Mouse (Mus musculus) spleen, adult 2 months (tissue): ENCODE results near the gene Stab2. TPM values are rescaled to one million over a fixed set of nuclear protein-coding genes. Genes with fewer than 3 reads are reported as not detected.

Source experiments
- DNase-seq, 2 experiments: peaks; one replicate each; pipeline versions ENCODE4 v3.0.0 to v3.0.0-alpha.2; 2012 to 2021; ENCODE audit warnings: low spot score in 2 of 2, low read depth in 1 of 2
- H3K27ac ChIP-seq: fragments of 200-500 bp; 2 replicates; pipeline ENCODE4 v1.5.1; 2012; ENCODE audit warnings: low read length, inconsistent platforms; ENCODE audit not compliant: insufficient read depth
- H3K27me3 ChIP-seq: fragments of 200-500 bp; 2 replicates; pipeline ENCODE4 v1.6.1; 2012; ENCODE audit warnings: mild to moderate bottlenecking, moderate library complexity, low read length, inconsistent platforms; ENCODE audit not compliant: control insufficient read depth, insufficient read depth
- H3K36me3 ChIP-seq: fragments of 200-500 bp; 2 replicates; pipeline ENCODE4 v1.6.1; 2012; ENCODE audit warnings: mild to moderate bottlenecking, low read length, inconsistent platforms; ENCODE audit not compliant: control insufficient read depth, insufficient read depth
- H3K4me1 ChIP-seq: fragments of 200-500 bp; 2 replicates; pipeline ENCODE4 v1.6.1; 2011; ENCODE audit warnings: inconsistent platforms; ENCODE audit not compliant: control insufficient read depth, insufficient read depth, insufficient read length
- H3K4me3 ChIP-seq: fragments of 200-500 bp; 2 replicates; pipeline ENCODE4 v1.5.1; 2011; ENCODE audit warnings: mild to moderate bottlenecking, inconsistent platforms; ENCODE audit not compliant: insufficient read depth, insufficient read length; ENCODE audit errors: extremely low read depth
- CTCF ChIP-seq: fragments of 200-500 bp; IDR thresholded peaks from 2 replicates; pipeline ENCODE4 v1.5.1; 2011; ENCODE audit warnings: mild to moderate bottlenecking, inconsistent platforms; ENCODE audit not compliant: insufficient read depth, insufficient read length, insufficient replicate concordance; ENCODE audit errors: extremely low read depth
- POLR2A ChIP-seq: fragments of 200-500 bp; IDR thresholded peaks from 2 replicates; pipeline ENCODE4 v1.6.1; 2011; ENCODE audit warnings: low read depth, low read length, inconsistent platforms
- WGBS: fragments of 180-500 bp; shearing (Covaris S2); methylation state at CpG from one replicate; pipeline ENCODE4 v1.1.7; 2018; 5-methylcytosine and 5-hydroxymethylcytosine counted together
- polyA plus RNA-seq: library from polyadenylated mRNA; depleted of rRNA; stranded (reverse); fragments of >200 nt; gene quantifications from 2 replicates; pipeline ENCODE4 v1.2.3, GENCODE M21; 2012

The Stab2 gene
- polyA plus RNA-seq, 1 experiment: 71.8 TPM

DNA sequence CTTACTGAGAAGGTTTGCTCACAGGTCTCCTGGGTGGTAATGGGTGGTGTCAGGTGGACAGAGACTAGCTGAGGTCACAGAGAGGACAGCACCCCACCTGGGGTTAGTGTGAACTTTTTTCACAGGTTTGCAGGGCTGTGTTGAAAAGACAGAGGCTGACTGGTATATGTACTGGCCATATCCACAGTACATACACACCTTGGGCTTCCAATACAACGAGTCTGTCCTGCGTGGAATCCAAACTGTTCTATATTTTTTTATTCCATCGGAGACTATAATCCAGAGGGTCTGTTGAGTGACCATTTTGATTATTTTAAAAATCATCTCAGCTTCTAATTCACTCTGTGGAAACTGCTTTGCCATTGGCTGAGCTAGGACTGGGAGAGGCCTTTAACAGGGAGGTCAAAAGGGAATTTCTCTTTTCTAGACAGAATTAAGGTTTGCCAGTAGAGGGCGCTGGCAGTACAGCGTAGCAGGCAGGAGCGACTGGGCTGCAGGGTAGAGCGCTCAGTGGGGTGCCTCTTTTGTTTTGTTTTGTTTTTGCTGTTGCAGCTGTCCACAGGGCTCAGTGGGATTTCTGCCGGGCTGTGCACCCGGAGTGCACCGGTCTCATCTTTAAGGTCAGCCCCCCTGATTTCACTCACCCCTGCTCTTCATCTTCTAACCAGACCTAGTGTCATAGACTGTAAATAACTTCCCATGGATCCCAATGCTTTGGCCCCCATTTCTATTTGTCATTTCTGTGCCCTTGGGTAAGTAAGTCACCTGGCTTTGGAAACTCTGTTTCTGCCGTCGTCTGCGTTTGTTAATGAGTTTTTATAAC lies 35.9 kb downstream of the Stab2 start:
- 32% methylated on average over 13 of the region's 13 CpGs for WGBS

DNA sequence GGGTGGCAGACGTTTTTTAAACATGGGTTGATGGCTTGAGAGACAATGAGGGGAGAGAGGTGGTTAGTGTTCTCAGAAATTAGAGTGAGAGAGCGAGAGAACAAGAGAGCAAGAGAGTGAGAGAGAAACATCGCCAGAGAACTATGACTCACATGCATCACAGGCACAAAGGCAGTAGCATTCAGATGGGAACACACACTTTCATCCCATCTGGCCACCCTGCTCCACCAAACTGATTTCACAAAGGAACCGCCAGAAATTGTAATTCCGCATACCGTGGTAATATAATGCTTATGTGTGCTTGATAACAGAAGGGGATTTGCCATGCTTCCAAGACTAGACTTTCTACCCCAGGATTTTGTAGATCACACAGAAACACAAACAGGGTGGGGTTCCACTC lies 38.5 kb downstream of the Stab2 start:
- TF ChIP-seq POLR2A: no peak
- no peak for TF ChIP-seq CTCF
- no peak for DNase-seq
- WGBS: 86% methylated on average over 6 of the region's 6 CpGs
- H3K27me3 ChIP-seq: no peaks in the 10 kb centered on the region
- H3K36me3 ChIP-seq: no peaks in the 10 kb centered on the region
- no peak overlapping the region for H3K4me3 ChIP-seq
- no peak overlapping the region for H3K27ac ChIP-seq
- no peaks in the 10 kb centered on the region for H3K4me1 ChIP-seq

More for the DNA sequence above, 35.9 kb downstream of the Stab2 start:
- H3K27me3 ChIP-seq: no peaks in the 10 kb centered on the region
- H3K36me3 ChIP-seq: no peaks in the 10 kb centered on the region
- TF ChIP-seq CTCF: peak; percentile 48; the same call in 1 of the 2 replicates
- TF ChIP-seq POLR2A: no peak
- DNase-seq: peak in 1 of 2 experiments; percentile 31
- no peak overlapping the region for H3K27ac ChIP-seq
- no peaks in the 10 kb centered on the region for H3K4me1 ChIP-seq
- H3K4me3 ChIP-seq: no peak overlapping the region

DNA sequence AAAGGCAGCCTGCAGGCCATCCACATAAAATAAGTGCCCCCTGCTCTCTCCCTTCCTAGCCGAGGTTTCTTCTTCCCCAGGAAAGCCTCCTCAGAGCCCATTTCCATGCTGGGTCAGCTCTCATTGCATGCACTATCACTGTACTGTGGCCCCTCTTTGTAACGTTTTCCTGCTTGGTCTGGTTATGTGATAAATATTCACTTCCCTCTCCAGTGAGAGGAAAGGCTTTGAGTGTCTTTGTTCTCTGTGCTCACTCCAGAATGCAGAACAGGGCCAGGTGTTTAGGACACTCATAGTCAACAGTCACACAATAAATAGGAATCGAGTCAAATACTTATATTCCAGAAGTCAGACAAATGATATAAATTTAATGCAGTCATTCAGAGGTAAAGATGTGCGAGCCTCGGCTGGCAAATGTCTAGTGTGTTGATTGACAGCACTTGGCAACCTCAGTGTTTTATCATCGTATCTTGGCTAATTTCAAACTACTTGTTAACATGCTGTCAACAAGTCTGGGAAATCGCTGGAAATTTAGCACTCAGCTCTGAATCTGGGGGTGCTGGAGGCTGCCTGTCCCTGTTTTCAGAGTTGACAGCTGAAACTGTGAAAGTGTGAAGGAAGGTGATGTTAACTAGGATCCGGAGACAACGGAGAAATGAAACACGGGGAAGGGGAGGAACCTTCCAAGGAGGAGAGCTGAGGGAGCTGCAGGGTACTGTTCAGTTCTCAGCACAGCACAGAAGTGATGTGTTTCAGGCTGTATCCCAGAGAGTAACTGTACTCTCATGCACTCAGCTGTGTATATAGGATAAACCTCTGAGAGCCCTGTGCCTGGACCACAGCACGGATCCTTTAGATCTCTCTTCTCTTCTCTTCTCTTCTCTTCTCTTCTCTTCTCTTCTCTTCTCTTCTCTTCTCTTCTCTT lies 46.0 kb downstream of the Stab2 start:
- no peaks in the 10 kb centered on the region for H3K27me3 ChIP-seq
- no peak for DNase-seq
- no peaks in the 10 kb centered on the region for H3K36me3 ChIP-seq
- WGBS: 73% methylated on average over 11 of the region's 11 CpGs
- no peak overlapping the region for H3K4me3 ChIP-seq
- H3K4me1 ChIP-seq: no peaks in the 10 kb centered on the region
- no peak overlapping the region for H3K27ac ChIP-seq
- TF ChIP-seq POLR2A: no peak
- TF ChIP-seq CTCF: no peak

DNA sequence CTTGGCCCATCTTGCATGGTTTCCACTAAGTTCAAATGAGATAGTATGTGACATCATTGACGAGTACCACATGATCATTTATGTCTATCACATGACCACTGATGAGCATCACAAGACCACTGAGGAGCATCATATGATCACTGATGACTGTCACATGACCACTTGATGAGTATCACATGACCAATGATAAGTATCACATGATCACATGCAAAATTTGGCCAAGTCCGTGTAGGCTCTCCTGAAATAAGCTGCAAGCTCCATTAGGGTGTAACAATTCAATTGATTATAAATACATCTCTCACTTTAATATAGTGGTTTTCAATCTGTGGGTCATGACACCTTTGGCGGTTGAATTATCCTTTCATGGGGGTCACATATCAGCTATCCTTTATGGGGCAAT lies 52.5 kb downstream of the Stab2 start:
- no peak for TF ChIP-seq CTCF
- no peak for TF ChIP-seq POLR2A
- 88% methylated on average over 3 of the region's 3 CpGs for WGBS
- Histone ChIP-seq H3K27ac (no peak overlapping the region), H3K36me3 (no peaks in the 10 kb centered on the region), H3K4me3 (no peak overlapping the region), H3K27me3 (no peaks in the 10 kb centered on the region), H3K4me1 (no peaks in the 10 kb centered on the region)
- DNase-seq: no peak

DNA sequence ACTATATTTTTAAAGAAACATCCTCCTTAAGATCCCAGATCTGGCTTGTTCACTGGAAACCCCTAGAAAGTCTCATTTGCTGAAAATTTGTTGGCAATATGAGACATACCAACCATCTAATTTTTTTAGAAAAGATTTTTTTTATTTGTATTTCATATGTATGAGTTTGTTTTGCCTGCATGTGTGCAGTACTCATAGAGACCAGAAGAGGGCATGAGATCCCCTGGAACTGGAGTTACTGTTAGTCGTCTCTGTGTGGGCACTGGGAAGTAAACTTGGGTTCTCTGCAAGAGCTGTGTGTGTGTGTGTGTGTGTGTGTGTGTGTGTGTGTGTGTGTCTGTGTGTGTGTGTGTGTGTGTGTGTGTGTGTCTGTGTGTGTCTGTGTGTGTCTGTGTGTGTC lies 55.1 kb downstream of the Stab2 start:
- Histone ChIP-seq H3K4me1 (no peaks in the 10 kb centered on the region), H3K4me3 (no peak overlapping the region), H3K27me3 (no peaks in the 10 kb centered on the region), H3K27ac (no peak overlapping the region), H3K36me3 (no peaks in the 10 kb centered on the region)
- TF ChIP-seq CTCF (no peak), POLR2A (no peak)
- no peak for DNase-seq
- WGBS: 80% methylated on average over 1 of the region's 1 CpGs

DNA sequence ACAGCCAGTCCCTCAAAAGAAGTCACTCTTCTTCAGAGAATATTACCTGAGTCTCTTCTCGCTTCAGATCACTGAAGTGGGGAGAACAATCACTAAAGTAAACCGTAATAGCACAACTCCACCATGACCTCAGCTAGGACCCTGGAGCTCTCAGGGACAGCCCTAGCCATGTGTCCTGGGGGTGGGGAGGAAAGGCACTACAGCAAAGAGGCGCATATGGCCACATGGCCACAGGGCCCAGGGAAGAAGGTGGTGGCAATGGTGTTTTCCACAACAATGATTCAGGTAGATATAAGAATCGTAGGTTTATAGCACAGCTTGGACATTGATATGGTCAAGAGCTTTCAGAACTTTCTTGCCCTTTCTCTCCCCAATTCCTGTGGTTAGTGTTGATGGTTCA lies 57.0 kb downstream of the Stab2 start:
- Histone ChIP-seq H3K4me1 (no peaks in the 10 kb centered on the region), H3K27ac (no peak overlapping the region), H3K27me3 (no peaks in the 10 kb centered on the region), H3K36me3 (no peaks in the 10 kb centered on the region), H3K4me3 (no peak overlapping the region)
- whole genome bisulfite sequencing: 87% methylated on average over 4 of the region's 4 CpGs
- TF ChIP-seq CTCF (no peak), POLR2A (no peak)
- DNase-seq: no peak

DNA sequence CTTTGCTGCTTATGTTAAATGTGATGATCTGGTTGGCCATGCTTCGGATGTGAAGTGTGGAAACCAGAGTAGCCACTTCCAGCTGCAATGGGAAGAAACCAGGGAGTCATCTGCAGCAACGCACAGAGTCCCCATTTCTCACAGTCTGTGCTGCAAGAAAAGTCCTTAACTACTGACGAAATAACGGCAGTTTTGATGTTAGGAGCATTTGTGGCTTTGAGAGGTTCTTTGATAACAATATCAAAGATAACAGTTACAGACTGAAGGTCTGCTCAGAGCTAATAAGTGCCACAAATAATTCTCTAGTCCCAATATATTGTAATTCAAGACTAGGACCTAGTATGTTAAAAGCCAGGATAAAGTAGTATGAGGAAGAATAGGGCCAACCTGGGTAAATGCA lies 57.9 kb downstream of the Stab2 start:
- no peaks in the 10 kb centered on the region for H3K4me1 ChIP-seq
- no peak overlapping the region for H3K27ac ChIP-seq
- TF ChIP-seq CTCF (no peak), POLR2A (no peak)
- DNase-seq: no peak
- H3K4me3 ChIP-seq: no peak overlapping the region
- WGBS: 82% methylated on average over 4 of the region's 4 CpGs
- H3K27me3 ChIP-seq: no peaks in the 10 kb centered on the region
- H3K36me3 ChIP-seq: no peaks in the 10 kb centered on the region
